Mouse (Mus musculus) intestine, embryonic 15.5 days (tissue): ENCODE measurements around the gene Cdk6. TPM values are rescaled to one million over a fixed set of nuclear protein-coding genes. Genes with fewer than 3 reads are reported as not detected.

Experiments used
- ATAC-seq: fragments of 200-750 bp; cut with Nextera tagmentation; 2 replicates; pipeline ENCODE4 v1.8.0; 2017; ENCODE audit warnings: moderate TSS enrichment, moderate library complexity
- H3K27ac ChIP-seq: fragments of 300-500 bp; sonication (generic); 2 replicates; pipeline ENCODE4 v1.5.1; 2015; ENCODE audit warnings: mild to moderate bottlenecking, inconsistent platforms
- H3K27me3 ChIP-seq: fragments of 300-500 bp; sonication (generic); replicated peaks from 2 replicates; pipeline ENCODE4 v1.6.1; 2015; ENCODE audit warnings: inconsistent platforms
- H3K36me3 ChIP-seq: fragments of 300-500 bp; sonication (generic); 2 replicates; pipeline ENCODE4 v1.6.1; 2015; ENCODE audit warnings: inconsistent platforms
- H3K4me1 ChIP-seq: fragments of 300-500 bp; sonication (generic); replicated peaks from 2 replicates; pipeline ENCODE4 v1.6.1; 2015; ENCODE audit warnings: inconsistent platforms
- H3K4me2 ChIP-seq: fragments of 300-500 bp; sonication (generic); replicated peaks from 2 replicates; pipeline ENCODE4 v1.6.1; 2015; ENCODE audit warnings: mild to moderate bottlenecking, inconsistent platforms
- H3K4me3 ChIP-seq: fragments of 300-500 bp; sonication (generic); replicated peaks from 2 replicates; pipeline ENCODE4 v1.5.1; 2015; ENCODE audit warnings: inconsistent platforms
- H3K9ac ChIP-seq: fragments of 300-500 bp; sonication (generic); 2 replicates; pipeline ENCODE4 v1.6.1; 2015; ENCODE audit warnings: inconsistent platforms
- H3K9me3 ChIP-seq: fragments of 300-500 bp; sonication (generic); 2 replicates; pipeline ENCODE4 v1.6.1; 2016; ENCODE audit warnings: inconsistent platforms
- WGBS: fragments of 180-500 bp; shearing (Covaris S2); methylation state at CpG from one replicate; pipeline ENCODE4 v1.1.7; 2015; 5-methylcytosine and 5-hydroxymethylcytosine counted together
- polyA plus RNA-seq: library from polyadenylated mRNA; unstranded; fragments of >200 nt; fragmentation: Nextera tagmentation; extraction: Ambion mirVana; gene quantifications from 2 replicates; pipeline ENCODE4 v1.2.1, GENCODE M21; 2015

Cdk6 gene
- polyA plus RNA-seq, 1 experiment from 2014 or later = 30.1 TPM

DNA sequence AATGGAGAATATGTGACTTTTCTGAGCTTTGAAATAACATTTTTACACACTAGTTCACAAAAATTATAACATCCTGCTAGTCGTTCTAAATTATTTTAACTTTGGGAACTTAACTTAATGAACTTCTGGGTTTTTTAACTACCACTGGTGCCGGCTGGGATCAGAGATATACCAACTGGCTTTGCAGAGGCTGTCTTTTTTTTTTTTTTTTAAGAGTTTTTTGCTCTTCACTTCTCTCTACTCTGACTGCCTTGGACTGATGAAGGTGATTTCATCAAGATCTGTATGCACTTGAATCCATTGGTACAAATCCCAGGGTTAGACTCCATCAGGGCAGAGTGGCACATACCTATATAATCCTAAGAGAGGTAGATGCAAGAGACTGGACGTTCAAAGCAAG lies 11.5 kb downstream of the Cdk6 start:
- Histone ChIP-seq H3K36me3 (no peaks in the 10 kb centered on the region), H3K9me3 (no peaks in the 10 kb centered on the region), H3K4me1 (no peaks in the 10 kb centered on the region; the same call in 1 of the 2 replicates), H3K4me3 (no peak overlapping the region), H3K9ac (no peak overlapping the region), H3K27ac (no peak overlapping the region), H3K27me3 (no peaks in the 10 kb centered on the region), H3K4me2 (no peak overlapping the region)
- no peak for ATAC-seq
- WGBS = 88% methylated on average over 3 of the region's 3 CpGs

DNA sequence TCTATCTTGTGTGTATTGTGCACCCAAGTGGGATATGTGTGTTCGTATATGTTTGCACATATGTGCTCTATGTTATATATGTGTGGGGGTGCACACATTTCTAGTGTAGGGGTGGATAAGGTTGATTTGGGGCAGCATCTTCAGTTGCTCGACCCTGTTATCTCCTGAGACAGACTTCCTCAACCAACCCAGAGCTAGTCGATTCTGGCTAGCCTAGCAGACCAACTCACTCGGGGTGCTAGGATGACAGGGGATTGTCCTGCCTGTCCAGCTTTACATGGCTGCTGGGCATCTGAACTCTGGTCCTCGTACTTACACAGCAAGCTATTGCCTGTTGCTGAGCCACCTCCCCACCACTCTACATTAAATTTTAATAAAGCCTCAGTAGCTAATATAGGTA lies 13.0 kb downstream of the Cdk6 start:
- Histone ChIP-seq H3K9me3 (no peaks in the 10 kb centered on the region), H3K4me1 (no peaks in the 10 kb centered on the region; the same call in 1 of the 2 replicates), H3K4me2 (no peak overlapping the region), H3K36me3 (no peaks in the 10 kb centered on the region), H3K4me3 (no peak overlapping the region), H3K9ac (no peak overlapping the region), H3K27me3 (no peaks in the 10 kb centered on the region), H3K27ac (no peak overlapping the region)
- no peak for ATAC-seq
- WGBS = 83% methylated on average over 5 of the region's 5 CpGs

DNA sequence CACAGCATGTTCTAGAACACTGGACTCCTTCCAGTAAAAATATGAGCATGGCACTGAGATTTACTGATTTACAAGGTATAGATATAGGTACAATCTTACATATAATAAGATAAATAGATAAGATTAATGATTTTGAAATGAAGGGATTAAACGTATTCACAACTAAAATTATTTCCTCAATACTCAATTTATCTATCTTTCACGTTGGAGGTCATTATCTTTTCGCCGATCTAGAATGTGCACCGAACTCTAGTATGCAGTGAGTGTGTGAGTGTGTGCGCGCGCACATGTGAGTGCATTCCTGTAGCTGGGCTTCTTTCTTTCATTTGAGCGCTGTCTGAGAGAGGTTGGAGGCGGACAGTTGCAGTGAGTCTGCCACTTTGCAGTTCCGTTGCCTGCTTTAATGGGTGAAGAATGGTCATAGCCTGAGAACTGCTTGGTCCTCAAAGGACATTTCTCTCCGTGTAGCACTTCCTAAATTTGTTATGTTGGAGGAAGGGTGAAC lies 13.8 kb downstream of the Cdk6 start:
- no peaks in the 10 kb centered on the region for H3K9me3 ChIP-seq
- WGBS = 87% methylated on average over 12 of the region's 12 CpGs
- H3K27me3 ChIP-seq = no peaks in the 10 kb centered on the region
- H3K4me2 ChIP-seq = no peak overlapping the region
- H3K9ac ChIP-seq = no peak overlapping the region
- ATAC-seq = no peak
- H3K4me1 ChIP-seq = no peaks in the 10 kb centered on the region; the same call in 1 of the 2 replicates
- H3K27ac ChIP-seq = no peak overlapping the region
- no peaks in the 10 kb centered on the region for H3K36me3 ChIP-seq
- no peak overlapping the region for H3K4me3 ChIP-seq

DNA sequence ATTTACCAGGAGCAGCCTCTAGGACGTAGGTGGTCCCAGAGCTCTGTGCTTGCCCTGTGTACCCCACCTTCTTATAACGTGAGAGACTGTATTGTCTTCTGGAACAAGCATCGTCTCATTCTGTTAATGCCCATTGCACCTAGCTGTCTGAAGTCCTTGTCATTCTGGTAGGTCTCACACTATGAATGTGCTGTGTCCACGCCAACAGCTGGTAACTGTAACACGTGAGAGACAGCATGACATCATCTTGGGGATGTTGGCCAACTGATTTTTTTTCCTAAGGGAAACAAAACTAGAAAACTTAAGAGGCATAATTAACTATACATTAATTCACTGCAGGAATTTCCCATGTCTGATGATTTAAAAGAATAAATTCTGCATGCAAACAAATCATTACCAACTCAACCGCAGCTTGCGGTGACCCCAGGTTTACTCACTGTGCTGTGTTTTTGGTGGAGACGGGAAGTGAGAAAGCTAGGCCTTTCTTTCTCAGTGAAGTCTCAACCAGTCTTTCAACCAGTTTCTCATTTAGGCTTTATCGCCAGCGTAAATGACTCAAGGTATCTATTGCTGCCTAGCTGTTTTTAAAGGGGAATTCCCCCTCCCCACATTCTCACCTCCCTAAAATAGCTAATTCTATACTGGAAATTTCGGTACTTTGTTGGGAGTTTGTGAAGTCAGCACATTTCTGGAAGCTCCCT lies 14.4 kb downstream of the Cdk6 start:
- H3K27ac ChIP-seq = no peak overlapping the region
- no peaks in the 10 kb centered on the region for H3K9me3 ChIP-seq
- H3K4me1 ChIP-seq = no peaks in the 10 kb centered on the region; the same call in 1 of the 2 replicates
- no peak overlapping the region for H3K9ac ChIP-seq
- H3K4me2 ChIP-seq = no peak overlapping the region
- H3K27me3 ChIP-seq = no peaks in the 10 kb centered on the region
- ATAC-seq = no peak
- WGBS = 67% methylated on average over 11 of the region's 11 CpGs
- no peak overlapping the region for H3K4me3 ChIP-seq
- H3K36me3 ChIP-seq = no peaks in the 10 kb centered on the region

DNA sequence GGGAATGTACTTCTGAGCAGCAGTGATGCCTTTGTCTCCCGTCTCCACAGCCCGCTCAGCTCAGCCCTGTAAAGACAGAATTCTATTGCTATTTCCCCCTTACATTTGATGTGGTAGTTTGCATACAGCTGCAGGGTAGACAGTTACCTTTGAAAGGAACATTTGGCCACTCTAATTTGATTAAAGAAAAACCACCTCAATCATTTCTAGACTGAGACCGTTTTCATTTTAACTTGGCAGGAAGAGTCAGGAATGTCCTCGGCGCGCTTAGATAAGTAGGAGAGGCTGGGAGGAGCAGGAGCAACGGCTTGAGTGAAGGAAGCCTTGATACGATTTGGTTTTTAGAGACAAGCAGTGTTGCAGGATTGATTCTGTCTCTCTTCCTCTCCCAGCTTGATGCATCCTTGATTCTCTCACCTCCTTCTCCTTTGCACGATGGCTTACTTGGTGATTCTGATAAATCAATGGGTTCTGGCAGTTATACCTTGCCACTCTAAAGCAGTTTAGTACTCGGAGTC lies 15.0 kb downstream of the Cdk6 start:
- Histone ChIP-seq H3K27me3 (no peaks in the 10 kb centered on the region), H3K27ac (no peak overlapping the region), H3K9ac (no peak overlapping the region), H3K4me2 (no peak overlapping the region), H3K4me1 (no peaks in the 10 kb centered on the region; the same call in 1 of the 2 replicates), H3K36me3 (no peaks in the 10 kb centered on the region), H3K9me3 (no peaks in the 10 kb centered on the region), H3K4me3 (no peak overlapping the region)
- ATAC-seq = no peak
- WGBS = 80% methylated on average over 10 of the region's 10 CpGs

DNA sequence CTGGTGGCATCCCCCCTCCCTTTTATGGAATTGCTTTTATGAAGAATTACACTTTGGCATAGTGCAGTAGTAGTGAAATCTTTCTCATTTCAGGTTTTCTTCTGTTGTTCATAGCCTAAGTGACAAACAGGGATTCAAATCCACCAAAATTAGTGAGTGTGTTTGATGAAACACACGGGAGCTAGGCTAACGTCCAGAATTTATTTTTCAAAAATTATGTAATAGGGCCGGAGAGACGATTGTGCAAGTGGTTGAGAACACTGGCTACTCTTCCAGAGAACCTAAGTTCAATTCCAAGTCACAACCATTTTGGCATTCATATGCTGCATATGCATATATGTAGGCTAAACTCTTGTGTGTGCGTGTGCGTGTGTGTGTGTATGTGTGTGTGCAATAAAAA lies 16.2 kb downstream of the Cdk6 start:
- H3K27me3 ChIP-seq = no peaks in the 10 kb centered on the region
- H3K9ac ChIP-seq = no peak overlapping the region
- no peak overlapping the region for H3K4me3 ChIP-seq
- WGBS = 92% methylated on average over 6 of the region's 6 CpGs
- H3K4me2 ChIP-seq = no peak overlapping the region
- no peaks in the 10 kb centered on the region; the same call in 1 of the 2 replicates for H3K4me1 ChIP-seq
- no peaks in the 10 kb centered on the region for H3K36me3 ChIP-seq
- no peaks in the 10 kb centered on the region for H3K9me3 ChIP-seq
- no peak overlapping the region for H3K27ac ChIP-seq
- ATAC-seq = no peak

DNA sequence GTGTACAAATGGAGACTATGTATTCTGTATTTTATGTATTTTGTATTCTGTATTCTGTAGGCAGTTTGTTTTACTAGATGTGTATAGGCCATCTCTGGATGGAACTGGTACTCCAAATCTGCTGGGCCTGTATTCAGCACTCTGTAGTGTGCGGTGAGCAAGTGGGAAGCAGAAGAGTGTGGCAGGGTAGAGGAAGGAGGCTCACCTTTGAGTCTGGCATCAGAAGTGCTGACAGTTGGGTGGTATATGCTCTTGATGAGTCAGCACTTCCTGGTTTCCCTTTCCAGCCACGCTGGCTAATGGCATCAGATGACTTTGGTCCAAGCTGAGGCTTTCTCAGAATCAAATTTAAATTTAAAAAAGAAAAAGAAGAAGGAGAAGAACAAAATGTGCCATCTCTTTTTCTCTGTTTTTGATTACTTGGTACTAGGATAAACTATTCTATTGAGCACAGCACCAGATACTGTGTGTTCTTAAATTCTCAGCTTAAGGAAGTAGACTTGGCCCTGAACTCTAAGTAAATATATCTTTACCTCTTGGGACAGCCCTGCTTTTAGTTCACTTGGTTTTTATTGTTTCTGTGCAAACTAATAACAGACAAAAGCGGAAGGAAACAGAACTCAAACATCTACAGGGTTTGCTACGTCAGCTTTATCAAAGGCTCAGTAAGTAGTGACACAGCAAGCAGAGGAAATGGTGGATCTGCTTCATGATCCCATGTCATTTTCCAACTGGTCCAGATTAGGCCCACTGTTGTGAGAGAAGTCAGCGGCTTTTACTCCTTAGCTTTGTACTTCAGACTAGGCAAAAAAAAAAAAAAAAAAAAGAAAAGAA lies 17.6 kb downstream of the Cdk6 start:
- Histone ChIP-seq H3K4me3 (no peak overlapping the region), H3K4me1 (peaks cover 4% of the 10 kb centered on the region), H3K36me3 (no peaks in the 10 kb centered on the region), H3K9me3 (no peaks in the 10 kb centered on the region), H3K4me2 (no peak overlapping the region), H3K9ac (no peak overlapping the region), H3K27ac (no peak overlapping the region), H3K27me3 (no peaks in the 10 kb centered on the region)
- ATAC-seq = peak; percentile 64; the same call in 1 of the 2 replicates
- 77% methylated on average over 5 of the region's 5 CpGs for WGBS

DNA sequence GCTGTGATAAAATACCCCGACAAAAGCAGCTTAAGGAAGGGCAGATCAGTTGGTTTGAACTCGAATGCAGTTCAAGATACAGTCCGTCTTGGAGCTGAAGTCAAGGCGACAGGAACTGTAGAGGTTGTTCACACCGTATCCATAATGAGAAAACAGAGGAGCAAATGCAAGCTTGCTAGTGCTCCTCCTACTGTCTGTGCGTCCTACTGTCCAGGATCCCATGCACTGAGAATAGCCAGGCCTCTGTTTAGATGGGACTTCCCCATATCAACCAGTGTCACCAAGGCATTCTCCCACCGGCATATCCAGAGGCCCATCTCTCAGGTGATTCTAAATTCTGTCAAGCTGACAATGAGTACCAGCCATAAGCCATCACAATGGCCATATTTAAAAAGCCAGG lies 18.6 kb downstream of the Cdk6 start:
- Histone ChIP-seq H3K9me3 (no peaks in the 10 kb centered on the region), H3K27me3 (no peaks in the 10 kb centered on the region), H3K36me3 (no peaks in the 10 kb centered on the region), H3K4me3 (no peak overlapping the region), H3K9ac (no peak overlapping the region), H3K27ac (no peak overlapping the region), H3K4me1 (peaks cover 4% of the 10 kb centered on the region), H3K4me2 (no peak overlapping the region)
- no peak for ATAC-seq
- WGBS = 84% methylated on average over 7 of the region's 7 CpGs

DNA sequence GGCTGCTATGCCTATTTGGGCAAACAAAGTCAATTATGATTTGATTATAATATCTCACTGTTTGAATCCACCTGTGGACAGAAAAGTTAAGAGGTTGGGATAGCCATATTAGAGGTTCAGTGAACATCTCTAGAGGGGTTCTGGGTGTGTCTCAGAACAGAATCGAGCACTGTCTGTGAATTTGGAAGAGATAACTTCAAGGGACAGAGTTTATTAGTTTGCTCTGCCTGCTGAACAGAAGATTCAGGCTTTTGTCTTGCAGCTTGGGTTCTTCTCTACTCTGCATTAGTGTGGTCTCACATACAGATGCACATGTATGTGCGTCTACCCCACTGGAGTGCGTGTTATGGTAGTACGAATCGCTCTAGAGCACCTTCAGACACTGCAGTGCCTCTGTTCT lies 20.0 kb downstream of the Cdk6 start:
- H3K27ac ChIP-seq = no peak overlapping the region
- H3K27me3 ChIP-seq = no peaks in the 10 kb centered on the region
- peaks cover 4% of the 10 kb centered on the region for H3K4me1 ChIP-seq
- WGBS = 91% methylated on average over 5 of the region's 5 CpGs
- H3K4me3 ChIP-seq = no peak overlapping the region
- no peak overlapping the region for H3K4me2 ChIP-seq
- H3K9ac ChIP-seq = no peak overlapping the region
- ATAC-seq = no peak
- H3K9me3 ChIP-seq = no peaks in the 10 kb centered on the region
- H3K36me3 ChIP-seq = no peaks in the 10 kb centered on the region

DNA sequence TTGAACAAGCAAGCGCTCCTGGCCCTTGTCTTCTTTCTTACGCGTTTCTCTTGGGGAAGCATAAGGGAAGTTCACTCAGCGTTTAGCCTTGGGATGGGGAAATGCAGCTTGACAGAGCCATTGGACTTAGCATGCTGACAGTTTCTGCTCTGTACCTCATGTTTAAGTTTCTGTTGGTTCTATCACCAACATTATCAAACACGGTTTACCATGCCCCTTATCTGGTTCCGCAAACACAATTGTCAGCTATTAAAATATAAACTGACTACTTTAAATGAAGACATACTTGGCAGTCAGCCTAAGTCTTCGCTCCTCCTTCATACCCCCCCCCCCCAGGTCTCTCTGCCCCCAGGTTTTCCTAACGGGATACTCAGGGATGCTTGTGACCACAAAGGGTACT lies 20.8 kb downstream of the Cdk6 start:
- Histone ChIP-seq H3K27ac (no peak overlapping the region), H3K9ac (no peak overlapping the region), H3K4me1 (peaks cover 4% of the 10 kb centered on the region), H3K4me2 (no peak overlapping the region), H3K27me3 (no peaks in the 10 kb centered on the region), H3K36me3 (no peaks in the 10 kb centered on the region), H3K4me3 (no peak overlapping the region), H3K9me3 (no peaks in the 10 kb centered on the region)
- no peak for ATAC-seq
- 63% methylated on average over 8 of the region's 8 CpGs for WGBS

DNA sequence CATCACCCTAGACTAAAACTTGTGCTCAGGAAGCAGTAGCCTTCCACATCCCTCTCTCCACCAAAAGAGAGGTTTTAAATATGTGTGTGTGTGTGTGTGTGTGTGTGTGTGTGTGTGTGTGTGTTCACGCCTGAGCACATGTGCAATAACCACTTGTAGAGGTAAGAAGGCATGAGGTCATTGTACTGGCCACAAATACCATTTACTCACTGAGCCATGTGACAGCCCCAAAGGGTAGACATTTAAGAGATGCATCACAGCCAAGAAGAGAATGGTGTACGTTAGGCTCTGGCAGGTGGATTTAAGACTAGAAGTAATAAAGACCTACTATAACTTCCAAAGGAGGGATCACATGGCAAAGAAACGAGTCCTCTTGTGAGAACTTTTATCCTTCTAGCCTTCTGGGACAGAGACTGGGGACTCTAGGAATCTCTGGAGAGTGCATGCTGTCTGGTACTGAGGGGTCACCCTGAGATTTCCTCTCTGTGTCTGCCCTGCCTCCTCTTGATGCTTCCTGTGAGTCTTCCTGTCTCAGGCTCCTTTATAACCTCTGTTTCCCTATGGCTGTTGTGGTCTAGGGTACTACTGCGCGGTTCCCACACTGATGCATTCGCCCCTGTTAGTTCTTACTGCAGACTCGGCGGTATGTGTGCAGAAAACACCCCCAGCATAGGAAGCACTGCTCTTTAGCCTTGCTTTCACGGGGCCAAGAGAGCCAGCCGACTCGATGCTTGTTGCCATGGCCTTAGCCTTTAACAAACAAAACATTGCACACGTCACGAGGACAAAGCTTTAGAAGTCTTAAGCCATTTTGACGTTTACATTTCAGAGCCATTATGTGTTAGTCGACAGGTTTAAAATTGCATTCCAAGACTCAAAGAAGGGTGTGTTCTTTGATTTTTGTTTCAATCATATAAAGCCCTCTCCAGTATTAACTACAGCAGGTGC lies 22.0 kb downstream of the Cdk6 start:
- no peak for ATAC-seq
- Histone ChIP-seq H3K4me2 (no peak overlapping the region), H3K27ac (no peak overlapping the region), H3K36me3 (no peaks in the 10 kb centered on the region), H3K27me3 (no peaks in the 10 kb centered on the region), H3K4me3 (no peak overlapping the region), H3K4me1 (peaks cover 4% of the 10 kb centered on the region), H3K9ac (no peak overlapping the region), H3K9me3 (no peaks in the 10 kb centered on the region)
- 69% methylated on average over 15 of the region's 15 CpGs for WGBS

DNA sequence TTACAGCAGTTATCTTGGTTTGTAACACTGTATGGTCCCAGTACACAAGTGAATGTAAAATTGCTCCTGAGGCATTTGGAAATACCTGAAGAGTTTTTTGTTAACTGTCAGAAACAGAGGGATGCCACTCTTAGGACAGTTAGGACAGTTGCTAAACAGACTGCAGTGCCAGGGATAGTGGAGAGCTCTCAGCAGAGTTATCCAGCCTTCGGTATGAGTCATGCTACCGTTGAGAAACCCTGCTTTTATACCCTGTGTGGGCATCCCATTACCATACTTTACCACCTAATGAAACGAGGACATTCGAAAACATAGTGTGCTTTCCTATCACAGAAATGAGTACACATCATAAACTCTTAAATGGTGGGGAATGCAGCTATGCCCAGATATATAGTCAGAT lies 25.8 kb downstream of the Cdk6 start:
- H3K27ac ChIP-seq = no peak overlapping the region
- no peak overlapping the region for H3K9ac ChIP-seq
- H3K36me3 ChIP-seq = no peaks in the 10 kb centered on the region
- H3K4me3 ChIP-seq = no peak overlapping the region
- H3K27me3 ChIP-seq = no peaks in the 10 kb centered on the region
- H3K4me1 ChIP-seq = peaks cover 4% of the 10 kb centered on the region
- no peaks in the 10 kb centered on the region for H3K9me3 ChIP-seq
- 93% methylated on average over 4 of the region's 4 CpGs for WGBS
- no peak for ATAC-seq
- no peak overlapping the region for H3K4me2 ChIP-seq
